Mouse (Mus musculus) left cerebral cortex, postnatal 25 days (tissue): ENCODE data around the gene Fip1l1. TPM values are rescaled to one million over a fixed set of nuclear protein-coding genes. Genes with fewer than 3 reads are reported as not detected.

ENCODE experiments used
- total RNA-seq, 2 experiments: library from RNA; stranded (reverse); gene quantifications; 2 replicates each; pipeline ENCODE4 v1.2.3; 2021

Fip1l1 gene
- total RNA-seq, 2 experiments from 2014 or later: 58.8 to 59.8 TPM

Other genes starting within 250 kb of the Fip1l1 start
- gene Scfd2, start 3.7 kb upstream of the Fip1l1 start, total RNA-seq: 10 to 100 TPM; 27.9 to 28.1 TPM
- gene Lnx1, start 167.5 kb downstream of the Fip1l1 start, total RNA-seq: 10 to 100 TPM; 26.6 to 28.6 TPM